Mouse (Mus musculus) duodenum, adult 2 months (tissue): ENCODE results near the gene Setd2. TPM values are rescaled to one million over a fixed set of nuclear protein-coding genes. Genes with fewer than 3 reads are reported as not detected.

Experiments used
- polyA plus RNA-seq: library from polyadenylated mRNA; depleted of rRNA; stranded (reverse); fragments of >200 nt; gene quantifications from 2 replicates; pipeline ENCODE4 v1.2.3, GENCODE M21; 2012; ENCODE audit warnings: low replicate concordance; rRNA removed

Gene Setd2
- 17.3 and 19.2 TPM in 2 replicates for polyA plus RNA-seq

GRCm38 (mm10) chr9:110532538-110533291, at the start of gene Setd2:
Gene Setd2, plus strand, starts transcription at chr9:110532597.

GRCm38 (mm10) chr9:110624361-110625166, 92.2 kb downstream of the Setd2 start, which contains the start of gene Nradd:
Gene Nradd, minus strand, starts transcription at chr9:110624452.

GRCm38 (mm10) chr9:110653655-110654461, 121.5 kb downstream of the Setd2 start, which contains the start of gene Nbeal2:
Gene Nbeal2, minus strand, starts transcription at chr9:110654161.

DNA sequence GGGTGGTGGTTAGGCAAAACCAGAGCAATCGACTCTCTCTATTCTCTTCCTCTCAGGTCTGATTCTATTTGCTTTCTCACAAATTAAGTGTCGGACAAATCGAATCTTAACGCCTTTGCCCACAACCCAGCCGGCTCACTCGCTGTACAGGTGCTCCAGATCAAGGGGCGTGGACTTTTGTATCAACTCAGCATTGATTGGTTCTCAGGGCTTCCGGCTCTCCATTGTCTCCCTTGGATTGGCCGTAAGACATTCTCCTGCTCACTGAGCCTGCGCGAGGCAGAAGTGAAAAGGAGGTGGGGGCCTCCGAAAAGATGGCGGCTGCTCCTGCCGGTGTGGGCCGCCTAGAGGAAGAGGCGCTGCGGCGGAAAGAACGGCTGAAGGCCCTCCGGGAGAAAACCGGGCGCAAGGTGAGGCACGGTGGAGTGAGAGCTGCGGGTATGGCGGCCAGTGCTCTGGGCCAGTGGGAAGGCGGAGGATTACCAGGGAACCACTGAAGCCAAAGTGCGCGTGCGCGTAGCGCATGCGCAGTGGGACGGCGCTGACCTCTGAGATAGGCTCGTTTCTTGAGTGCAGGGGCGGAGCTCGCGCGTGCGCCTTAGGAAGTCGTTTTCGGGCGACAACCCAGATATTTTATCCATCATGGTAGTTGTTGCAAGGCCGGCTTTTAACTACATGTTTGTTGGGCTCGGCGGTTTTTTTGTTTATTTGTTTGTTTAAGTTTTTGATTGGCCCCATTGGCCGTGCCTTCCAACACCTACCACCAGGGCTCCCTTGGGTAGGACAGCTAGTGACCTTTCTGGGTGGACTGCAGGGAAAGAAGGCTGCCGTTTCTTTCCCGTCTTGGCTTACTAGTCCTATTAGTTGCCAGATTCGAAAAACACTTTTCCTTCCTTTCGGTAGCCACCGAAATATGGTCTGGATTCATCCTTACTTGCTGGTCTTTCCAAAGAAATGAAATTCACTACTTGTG, 124.1 kb downstream of the Setd2 start, which contains the start of gene Ccdc12:
Ccdc12 (plus strand) TSS at position 255 of the 973 bp plus-strand sequence.

Other genes with a start within 250 kb of the Setd2 start
- gene Elp6, start 227.4 kb upstream of the Setd2 start, polyA plus RNA-seq: 4.6 and 6.5 TPM in 2 replicates
- gene Scap, start 199.3 kb upstream of the Setd2 start, polyA plus RNA-seq: 27.0 and 31.7 TPM in 2 replicates
- gene Ptpn23, start 124.4 kb upstream of the Setd2 start, polyA plus RNA-seq: 39.1 and 41.0 TPM in 2 replicates
- gene Ngp, start 112.8 kb upstream of the Setd2 start, polyA plus RNA-seq: not detected in 2 replicates
- gene Klhl18, start 55.9 kb upstream of the Setd2 start, polyA plus RNA-seq: 9.8 and 10.6 TPM in 2 replicates
- 0.05 and 0.74 TPM in 2 replicates for gene Kif9, start 55.6 kb upstream of the Setd2 start, polyA plus RNA-seq
- 3.7 and 4.2 TPM in 2 replicates for gene Nradd, start 91.9 kb downstream of the Setd2 start, polyA plus RNA-seq
- gene Nbeal2, start 121.6 kb downstream of the Setd2 start, polyA plus RNA-seq: 17.1 and 41.5 TPM in 2 replicates
- gene Ccdc12, start 123.9 kb downstream of the Setd2 start, polyA plus RNA-seq: 54.2 and 81.1 TPM in 2 replicates
- gene Myl3, start 209.3 kb downstream of the Setd2 start, polyA plus RNA-seq: not detected in 2 replicates
- 8.9 and 9.3 TPM in 2 replicates for gene Pth1r, start 214.5 kb downstream of the Setd2 start, polyA plus RNA-seq